Mouse (Mus musculus) G1E (cell line): ENCODE results near the gene Popdc3.

Source experiments
- CTCF ChIP-seq: IDR thresholded peaks from 2 replicates; pipeline ENCODE4 v1.5.1; 2012; ENCODE audit warnings: low read depth, low read length, inconsistent platforms, mixed read lengths
- GATA1 ChIP-seq: IDR thresholded peaks from 2 replicates; pipeline ENCODE4 v1.6.1; 2012; ENCODE audit warnings: borderline replicate concordance, low read length, inconsistent platforms, mixed read lengths
- POLR2AphosphoS5 ChIP-seq: IDR thresholded peaks from 2 replicates; pipeline ENCODE4 v1.6.1; 2012; ENCODE audit warnings: low read depth, low read length, inconsistent platforms; ENCODE audit not compliant: insufficient replicate concordance
- TAL1 ChIP-seq: conservative IDR thresholded peaks from 2 replicates; pipeline ENCODE4 v1.6.1; 2012; ENCODE audit warnings: low read depth, low read length, inconsistent platforms, mixed read lengths

- TF ChIP-seq CTCF (no peak), GATA1 (no peak), TAL1 (no peak), POLR2AphosphoS5 (no peak)
Observed at GRCm38 (mm10) chr10:45180677-45181326, 2.9 kb downstream of the Popdc3 start.
